Mouse (Mus musculus): Measurements from ENCODE around the gene Rad51b.

The Rad51b gene

GRCm38 (mm10) chr12:79382416-79382815, 85.3 kb downstream of the Rad51b start:
- no peak for DNase-seq

- DNase-seq: no peak
Measured at GRCm38 (mm10) chr12:79383583-79383982, 86.5 kb downstream of the Rad51b start.

DNA sequence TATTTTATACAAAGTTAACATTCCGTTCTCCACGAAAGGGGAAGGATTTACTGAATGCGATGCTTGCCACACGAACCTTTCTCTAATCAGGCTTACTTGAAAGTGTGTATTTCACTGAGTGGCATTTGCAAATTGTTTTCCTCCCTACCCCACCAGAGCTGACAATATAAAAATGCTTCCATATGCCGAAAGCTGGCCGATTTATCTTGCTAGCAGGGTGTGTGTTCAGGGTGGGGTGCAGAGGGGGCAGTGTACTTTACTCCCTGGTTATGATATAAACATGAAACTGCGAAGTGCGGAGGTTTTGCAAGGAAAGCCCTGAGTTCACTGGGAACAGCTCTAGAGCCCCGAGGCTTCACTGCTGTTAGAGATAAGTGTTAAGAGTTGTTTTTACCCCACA, 87.7 kb downstream of the Rad51b start:
- no peak for DNase-seq

DNA sequence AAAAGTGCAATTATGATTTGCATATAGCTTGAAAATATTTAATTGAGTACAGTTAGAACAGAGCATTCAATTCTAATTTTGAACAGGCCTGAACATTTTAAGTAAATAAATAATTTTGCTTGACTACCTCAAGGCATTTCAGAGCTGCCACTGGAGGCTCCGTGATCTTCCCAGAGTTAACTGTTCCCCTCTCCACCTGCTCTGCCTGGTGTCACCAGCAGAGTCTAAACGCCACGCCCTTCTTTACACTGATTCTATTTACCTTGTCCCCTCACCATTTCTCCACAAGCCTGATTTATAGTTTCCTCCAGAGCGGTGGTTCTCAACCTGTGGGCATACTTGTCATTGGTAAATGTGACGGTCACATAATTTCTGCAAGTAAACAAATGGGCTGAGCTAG, 88.1 kb downstream of the Rad51b start:
- DNase-seq: no peak

DNA sequence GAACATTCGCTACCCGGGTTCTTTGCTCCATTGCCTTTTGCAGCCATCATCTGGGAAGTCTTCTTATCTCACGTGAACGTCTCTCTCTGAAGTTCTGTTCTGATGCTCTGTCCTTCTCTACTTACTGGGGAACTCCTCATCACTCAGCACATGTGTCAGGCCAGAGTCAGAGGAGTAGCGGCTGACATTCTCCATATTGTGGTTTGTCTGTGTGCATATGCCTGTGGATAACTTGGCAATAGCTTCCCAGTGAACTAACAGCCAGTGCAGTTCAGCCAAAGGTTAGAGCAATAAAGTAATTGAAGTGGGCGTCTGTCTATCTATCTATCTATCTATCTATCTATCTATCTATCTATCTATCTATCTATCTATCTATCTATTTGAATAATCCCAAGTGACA, 90.8 kb downstream of the Rad51b start:
- DNase-seq: no peak

- no peak for DNase-seq
Measured at GRCm38 (mm10) chr12:79389251-79389650, 92.2 kb downstream of the Rad51b start.

GRCm38 (mm10) chr12:79389971-79390370, 92.9 kb downstream of the Rad51b start:
- no peak for DNase-seq

GRCm38 (mm10) chr12:79393636-79394035, 96.6 kb downstream of the Rad51b start:
- no peak for DNase-seq

- DNase-seq: no peak
Measured at GRCm38 (mm10) chr12:79403992-79404391, 106.9 kb downstream of the Rad51b start.

DNA sequence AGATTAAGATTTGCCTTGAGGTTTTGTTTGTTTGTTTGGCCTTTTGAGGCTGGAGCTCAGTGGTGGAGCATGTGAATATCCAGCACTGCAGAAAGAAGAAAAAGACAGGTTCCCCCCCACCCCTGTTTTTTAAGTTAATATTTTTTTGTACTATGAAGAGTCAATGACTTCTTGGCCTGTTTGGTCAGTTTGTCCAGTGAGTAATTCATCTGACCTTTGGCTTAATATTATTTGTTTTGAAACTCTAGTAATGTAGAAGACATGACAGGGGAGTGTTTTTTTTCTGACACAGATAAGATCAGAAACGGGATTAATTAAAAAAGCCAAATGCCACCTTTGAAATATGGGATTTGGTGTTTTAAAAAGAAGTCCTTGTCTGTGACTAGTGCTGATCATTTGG, 107.4 kb downstream of the Rad51b start:
- DNase-seq: no peak

DNA sequence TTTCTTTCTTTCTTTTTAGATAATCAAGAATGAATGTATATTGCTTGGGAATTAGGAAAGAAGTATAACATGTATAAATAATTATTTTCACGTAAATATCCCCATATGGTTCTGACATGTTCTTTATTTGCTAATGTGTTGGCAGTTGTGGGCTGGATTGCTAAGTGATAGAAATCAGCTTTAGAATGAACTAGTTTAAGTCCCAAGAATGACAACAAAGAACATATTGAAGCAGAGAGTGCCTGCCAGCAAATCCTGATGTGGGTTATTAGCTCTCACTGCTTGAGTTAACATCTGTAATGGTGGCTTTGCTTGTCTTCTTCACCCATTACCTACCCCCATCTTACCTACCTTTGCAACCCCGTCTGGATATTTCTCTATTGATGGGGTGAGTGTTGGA, 111.6 kb downstream of the Rad51b start:
- no peak for DNase-seq

DNA sequence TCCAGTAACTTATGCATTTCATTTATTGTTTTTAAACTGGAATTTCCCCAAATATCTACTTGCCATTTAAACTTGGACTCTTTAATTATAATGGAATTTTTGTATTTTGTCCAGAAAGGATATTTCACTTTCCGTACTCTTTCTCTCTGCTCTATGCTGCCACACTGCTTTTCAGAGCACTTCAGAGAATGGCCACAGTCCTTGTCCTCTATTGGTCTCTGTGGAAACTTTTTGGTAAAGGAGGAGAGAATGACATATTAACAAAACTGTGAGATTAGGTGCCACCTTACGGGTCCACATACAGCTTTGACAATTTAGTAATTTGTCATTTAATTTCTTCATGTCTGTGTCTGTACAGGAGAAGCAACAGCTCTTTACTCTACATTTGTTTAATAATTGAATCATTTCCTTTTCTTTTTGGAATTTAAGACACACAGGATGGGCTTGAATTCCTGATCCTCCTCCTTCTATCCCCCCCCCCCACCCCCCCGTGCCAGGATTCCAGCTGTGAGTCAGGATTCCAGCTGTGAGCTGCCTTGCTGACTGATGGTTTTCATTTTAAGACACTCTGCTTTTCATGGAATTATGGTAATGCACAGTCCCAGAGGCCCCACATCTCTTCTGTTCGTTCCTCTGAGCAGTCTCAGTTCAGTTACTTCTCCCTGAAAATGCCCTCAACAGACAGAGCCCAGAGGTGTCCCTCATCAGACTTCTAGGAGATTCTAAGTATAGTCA, 112.2 kb downstream of the Rad51b start:
- no peak for DNase-seq

DNA sequence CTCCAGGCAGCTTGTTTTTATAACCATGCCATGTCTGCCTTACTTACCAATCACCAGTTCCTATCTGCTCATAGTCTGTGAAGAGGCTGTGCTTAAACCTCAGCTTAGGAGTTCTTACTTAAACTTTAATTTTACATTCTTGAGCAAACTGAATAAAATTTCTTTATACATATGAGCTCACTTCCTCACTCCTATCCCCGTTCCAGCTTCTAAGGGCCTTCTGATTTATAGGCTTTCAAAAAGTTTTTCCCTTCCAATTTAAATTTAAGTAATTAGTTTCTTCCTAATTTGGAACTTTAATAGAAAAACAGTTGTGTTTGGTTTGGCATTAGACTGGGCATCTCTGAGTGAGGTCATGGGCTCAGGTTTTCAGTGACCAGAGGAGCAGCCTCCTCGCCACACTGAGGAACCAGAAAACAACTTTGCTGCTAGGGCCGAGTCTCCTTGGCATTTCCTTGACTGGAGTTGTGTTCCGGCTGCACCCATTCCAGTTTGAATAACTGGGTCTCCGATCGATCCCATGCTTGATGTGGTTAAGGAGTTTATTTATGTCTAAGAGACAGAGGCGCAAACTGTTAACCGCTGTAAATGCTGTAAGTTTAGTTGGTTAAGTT, 115.9 kb downstream of the Rad51b start:
- DNase-seq: no peak

DNA sequence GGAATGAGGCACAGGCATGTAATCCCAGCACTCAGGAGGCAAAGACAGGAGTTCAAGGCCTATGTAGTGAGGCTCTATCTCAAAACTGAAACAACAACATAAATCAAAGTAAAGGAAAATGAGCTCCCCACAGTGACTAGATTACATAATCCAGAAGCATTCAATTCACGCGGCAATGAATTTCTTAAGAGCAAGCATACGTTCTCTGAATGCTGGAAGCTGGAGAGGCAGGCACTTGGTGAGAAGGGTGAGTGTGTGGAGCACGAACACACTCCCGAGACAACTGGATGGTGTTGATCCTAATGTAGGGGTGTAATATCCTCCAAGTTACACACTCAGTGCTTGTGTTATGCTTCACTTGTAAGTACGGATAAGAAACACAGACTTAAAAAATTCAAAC, 120.3 kb downstream of the Rad51b start:
- no peak for DNase-seq

- no peak for DNase-seq
Measured at GRCm38 (mm10) chr12:79420605-79421004, 123.5 kb downstream of the Rad51b start.

GRCm38 (mm10) chr12:79429507-79430291, 132.6 kb downstream of the Rad51b start:
- DNase-seq: no peak

- no peak for DNase-seq
Measured at GRCm38 (mm10) chr12:79431138-79431537, 134.1 kb downstream of the Rad51b start.

GRCm38 (mm10) chr12:79433724-79434442, 136.8 kb downstream of the Rad51b start:
- no peak for DNase-seq

DNA sequence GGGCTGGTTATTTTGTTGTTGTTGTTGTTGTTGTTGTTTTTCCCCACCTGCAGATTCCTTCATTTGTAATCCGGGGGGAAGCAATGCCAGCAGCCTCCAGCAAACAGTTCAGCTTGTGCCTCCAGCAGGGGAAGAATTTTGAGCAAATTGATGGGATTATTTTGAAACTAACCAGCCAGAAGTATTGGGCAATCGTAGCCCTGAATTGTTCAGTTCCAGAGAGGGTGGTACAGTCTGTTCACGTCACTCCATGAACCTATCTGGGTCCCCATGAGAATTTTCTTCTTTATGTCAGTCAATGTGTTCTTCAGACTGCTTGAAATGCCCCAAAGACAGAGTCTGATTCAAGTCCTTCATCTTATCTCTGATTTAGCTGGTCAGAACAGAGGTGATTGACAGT, 138.4 kb downstream of the Rad51b start:
- no peak for DNase-seq

DNA sequence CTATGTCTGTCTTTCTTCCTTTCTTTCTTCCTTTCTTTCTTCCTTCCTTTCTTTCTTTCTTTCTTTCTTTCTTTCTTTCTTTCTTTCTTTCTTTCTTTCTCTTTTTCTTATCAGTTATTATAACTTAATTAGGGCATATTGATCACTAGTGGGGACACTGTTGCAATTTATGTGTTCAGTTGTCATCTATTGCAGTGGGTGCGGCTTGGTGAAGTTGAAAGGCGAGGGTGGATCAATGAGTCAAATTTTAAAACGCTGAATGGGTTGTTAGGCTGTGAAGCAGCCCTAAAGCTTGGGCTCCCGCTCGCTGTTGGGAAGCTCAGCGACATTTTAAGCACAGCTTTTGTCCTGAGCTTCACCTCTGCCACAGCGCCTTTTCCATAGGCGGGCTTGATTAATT, 139.0 kb downstream of the Rad51b start:
- DNase-seq: no peak

- DNase-seq: no peak
Measured at GRCm38 (mm10) chr12:79436892-79437291, 139.8 kb downstream of the Rad51b start.

DNA sequence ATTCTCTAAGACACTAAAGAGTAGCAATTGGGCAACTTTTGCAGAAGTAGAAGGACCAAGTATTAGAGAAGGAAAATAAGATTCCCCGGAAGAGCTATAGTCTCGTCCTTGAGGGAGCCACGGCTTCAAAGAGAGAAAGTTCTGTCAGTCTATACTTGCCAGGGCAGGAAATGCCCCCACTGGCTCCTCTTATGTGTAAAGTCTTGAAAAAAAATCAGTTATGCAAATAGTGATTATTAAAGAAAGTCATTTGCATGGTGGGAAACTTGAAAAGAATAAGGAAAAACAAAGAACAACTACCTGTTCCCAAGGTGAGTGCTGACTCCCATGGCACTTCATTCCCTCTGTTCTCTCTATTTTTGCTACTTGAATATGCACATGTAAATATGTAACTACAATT, 140.5 kb downstream of the Rad51b start:
- DNase-seq: no peak

GRCm38 (mm10) chr12:79439961-79440360, 142.9 kb downstream of the Rad51b start:
- no peak for DNase-seq

Data from cerebellum, adult 11-12 months (tissue).